Mouse (Mus musculus) midbrain, postnatal 0 days (tissue): ENCODE measurements at regions not wholly inside any gene's neighbourhood (a gene's known extent, or its start where the extent isn't known, plus 50 kb on each side); places are given as distances from the start of the nearest gene placed in this dataset.

Experiments
- ATAC-seq: fragments of 200-750 bp; cut with Nextera tagmentation; 2 replicates; pipeline ENCODE4 v1.8.0; 2017; ENCODE audit warnings: moderate number of reproducible peaks, mild to moderate bottlenecking, moderate TSS enrichment, moderate library complexity; ENCODE audit not compliant: low FRiP score
- DNase-seq: peaks from one replicate; pipeline ENCODE4 v3.0.0-alpha.2; 2015; ENCODE audit warnings: low spot score
- H3K27ac ChIP-seq: fragments of 300-500 bp; sonication (generic); 2 replicates; pipeline ENCODE4 v1.5.1; 2014; ENCODE audit warnings: low read depth, mild to moderate bottlenecking, low read length, mixed read lengths
- H3K27me3 ChIP-seq: fragments of 300-500 bp; sonication (generic); 2 replicates; pipeline ENCODE4 v1.6.1; 2014; ENCODE audit warnings: low read length, control low read depth, mixed read lengths; ENCODE audit not compliant: insufficient read depth
- H3K36me3 ChIP-seq: fragments of 300-500 bp; sonication (generic); 2 replicates; pipeline ENCODE4 v1.6.1; 2014; ENCODE audit warnings: low read length, control low read depth, mixed read lengths; ENCODE audit not compliant: insufficient read depth
- H3K4me1 ChIP-seq: fragments of 300-500 bp; sonication (generic); 2 replicates; pipeline ENCODE4 v1.6.1; 2014; ENCODE audit warnings: mild to moderate bottlenecking, control low read depth, antibody characterized with exemption, low read length, mixed read lengths; ENCODE audit not compliant: insufficient read depth
- H3K4me2 ChIP-seq: fragments of 300-500 bp; sonication (generic); 2 replicates; pipeline ENCODE4 v1.6.1; 2014; ENCODE audit warnings: low read depth, mild to moderate bottlenecking, low read length, mixed read lengths; ENCODE audit not compliant: poor library complexity, severe bottlenecking
- H3K4me3 ChIP-seq: fragments of 300-500 bp; sonication (generic); 2 replicates; pipeline ENCODE4 v1.5.1; 2014; ENCODE audit warnings: low read depth, mild to moderate bottlenecking, low read length, moderate library complexity
- H3K9ac ChIP-seq: fragments of 300-500 bp; sonication (generic); replicated peaks from 2 replicates; pipeline ENCODE4 v1.6.1; 2014; ENCODE audit warnings: mild to moderate bottlenecking, low read length, moderate library complexity, mixed read lengths; ENCODE audit not compliant: poor library complexity, severe bottlenecking
- H3K9me3 ChIP-seq: fragments of 300-500 bp; sonication (generic); 2 replicates; pipeline ENCODE4 v1.6.1; 2016; ENCODE audit warnings: low read length, control low read depth
- CTCF ChIP-seq: IDR thresholded peaks from 2 replicates; pipeline ENCODE4 v1.5.1; 2016; ENCODE audit warnings: antibody characterized with exemption, mild to moderate bottlenecking
- WGBS: fragments of 180-500 bp; shearing (Covaris S2); extraction: QIAGEN DNeasy Blood & Tissue Kit; methylation state at CpG from one replicate; pipeline ENCODE4 v1.1.7; 2014; 5-methylcytosine and 5-hydroxymethylcytosine counted together

DNA sequence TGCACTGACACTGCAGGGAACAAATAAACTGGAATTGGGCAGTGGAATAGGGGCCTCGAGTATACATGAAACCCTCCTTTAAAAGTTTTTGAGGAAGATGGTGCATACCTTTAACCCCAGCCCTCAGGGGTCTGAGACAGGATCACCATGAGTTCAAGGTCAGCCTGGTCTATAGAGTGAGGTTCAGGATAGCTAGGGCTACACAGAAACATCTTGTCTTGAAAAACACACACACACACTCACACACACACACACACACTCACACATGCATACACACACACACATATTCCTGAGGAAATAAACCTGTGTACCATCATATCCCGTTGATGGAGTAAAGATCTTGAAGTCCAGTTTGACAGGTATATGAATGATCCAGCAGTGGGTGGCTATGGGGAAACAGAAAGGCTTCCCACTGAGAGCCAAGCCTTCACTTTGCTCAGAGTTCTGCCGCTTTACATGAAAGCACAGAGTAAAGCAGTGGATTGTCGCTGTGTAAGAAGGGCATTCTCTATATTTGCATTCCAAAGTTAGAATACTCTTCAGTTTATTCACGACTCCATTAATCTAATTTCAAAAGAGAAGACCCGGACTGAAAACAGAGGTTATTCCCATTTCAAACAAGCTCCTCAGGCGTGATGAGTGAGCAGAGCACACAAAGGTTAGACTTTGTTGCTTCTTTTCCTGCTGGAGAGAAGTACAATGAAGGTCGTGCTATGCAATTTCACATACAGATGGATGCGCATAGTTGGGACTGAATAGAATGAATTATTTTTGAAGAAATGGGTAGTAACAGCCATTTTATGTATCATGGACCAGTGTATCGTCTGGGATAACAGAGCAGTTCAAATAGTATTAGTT is 508.4 kb downstream of the Olfm4 start:
- WGBS: 33% methylated on average over 10 of the region's 10 CpGs
- ATAC-seq (no peak), DNase-seq (no peak)
- TF ChIP-seq CTCF: no peak
- H3K36me3 ChIP-seq: no peaks in the 10 kb centered on the region
- H3K4me3 ChIP-seq: no peak overlapping the region
- H3K9ac ChIP-seq: no peak overlapping the region
- H3K4me2 ChIP-seq: no peak overlapping the region
- H3K4me1 ChIP-seq: no peaks in the 10 kb centered on the region
- no peaks in the 10 kb centered on the region for H3K9me3 ChIP-seq
- no peaks in the 10 kb centered on the region for H3K27me3 ChIP-seq
- no peak overlapping the region for H3K27ac ChIP-seq

DNA sequence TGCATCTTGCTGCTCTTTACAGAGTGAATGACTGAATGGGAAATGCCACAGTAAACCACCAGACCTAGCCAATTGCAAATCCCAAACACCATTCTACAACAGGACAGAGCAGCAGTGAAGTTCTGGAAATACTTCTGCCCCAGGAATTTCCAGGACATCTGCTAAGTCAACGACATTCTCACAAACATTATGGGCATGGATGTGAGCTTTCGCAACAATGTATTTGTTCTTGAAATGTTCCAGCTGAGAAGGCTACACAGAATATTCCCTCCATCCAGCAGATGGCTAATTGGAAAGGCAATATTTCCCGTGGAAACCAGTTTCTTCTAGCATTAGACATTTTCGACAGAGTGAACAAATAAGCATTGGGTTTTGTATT is 509.0 kb downstream of the Olfm4 start:
- no peak for DNase-seq
- no peak for TF ChIP-seq CTCF

DNA sequence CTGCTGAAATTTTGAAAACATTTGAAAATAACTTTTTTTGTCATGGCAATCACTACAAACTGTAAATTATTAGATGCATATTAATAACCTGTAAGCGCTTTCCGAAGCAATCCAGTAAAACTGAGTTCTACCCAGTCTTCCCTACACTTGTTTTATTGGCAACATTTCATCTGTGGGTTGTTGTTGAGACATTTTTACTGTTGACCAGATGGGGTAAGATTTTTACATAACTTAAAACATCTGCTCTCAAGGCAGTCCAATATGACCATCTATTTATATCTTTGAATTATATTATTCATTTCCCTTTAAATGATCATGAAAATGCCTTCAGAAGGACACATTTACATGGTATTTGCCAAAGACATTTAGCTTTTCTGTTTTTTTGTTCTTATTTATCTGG is 520.5 kb downstream of the Olfm4 start:
- Histone ChIP-seq H3K4me2 (no peak overlapping the region), H3K4me1 (no peaks in the 10 kb centered on the region), H3K27ac (no peak overlapping the region), H3K27me3 (no peaks in the 10 kb centered on the region), H3K36me3 (no peaks in the 10 kb centered on the region), H3K9me3 (no peaks in the 10 kb centered on the region), H3K4me3 (no peak overlapping the region), H3K9ac (no peak overlapping the region)
- ATAC-seq (no peak), DNase-seq (no peak)
- 99% methylated on average over 2 of the region's 2 CpGs for WGBS
- no peak for TF ChIP-seq CTCF

More for the DNA sequence above, 509.0 kb downstream of the Olfm4 start:
- no peaks in the 10 kb centered on the region for H3K9me3 ChIP-seq
- H3K27ac ChIP-seq: no peak overlapping the region
- no peaks in the 10 kb centered on the region for H3K36me3 ChIP-seq
- H3K9ac ChIP-seq: no peak overlapping the region
- H3K4me1 ChIP-seq: no peaks in the 10 kb centered on the region
- no peak for ATAC-seq
- H3K4me2 ChIP-seq: no peak overlapping the region
- H3K4me3 ChIP-seq: no peak overlapping the region
- H3K27me3 ChIP-seq: no peaks in the 10 kb centered on the region
- WGBS: 77% methylated on average over 4 of the region's 4 CpGs

DNA sequence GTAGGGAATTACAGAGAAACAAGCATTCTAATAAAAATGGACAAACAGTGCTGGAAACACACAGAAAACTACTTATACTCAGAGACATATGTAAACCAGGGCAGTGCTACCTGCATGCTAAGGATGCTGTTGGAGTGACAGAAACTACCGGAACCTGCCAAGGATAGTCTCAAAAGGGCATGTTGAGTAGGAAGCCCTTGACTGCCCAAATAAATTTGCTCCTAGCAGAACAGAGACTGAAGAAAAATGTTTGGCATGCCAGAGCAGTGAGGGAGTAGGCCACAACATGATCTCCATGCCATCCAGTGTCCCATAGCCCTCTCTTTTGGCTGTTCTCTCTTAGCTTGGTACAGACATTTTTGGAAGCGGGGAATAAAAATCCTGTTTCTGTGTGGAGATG is 532.7 kb downstream of the Olfm4 start:
- no peak overlapping the region for H3K9ac ChIP-seq
- 100% methylated on average over 2 of the region's 2 CpGs for WGBS
- H3K27ac ChIP-seq: no peak overlapping the region
- no peak overlapping the region for H3K4me3 ChIP-seq
- H3K9me3 ChIP-seq: no peaks in the 10 kb centered on the region
- TF ChIP-seq CTCF: no peak
- no peaks in the 10 kb centered on the region for H3K36me3 ChIP-seq
- H3K27me3 ChIP-seq: no peaks in the 10 kb centered on the region
- no peaks in the 10 kb centered on the region for H3K4me1 ChIP-seq
- no peak overlapping the region for H3K4me2 ChIP-seq
- no peak for ATAC-seq
- no peak for DNase-seq

DNA sequence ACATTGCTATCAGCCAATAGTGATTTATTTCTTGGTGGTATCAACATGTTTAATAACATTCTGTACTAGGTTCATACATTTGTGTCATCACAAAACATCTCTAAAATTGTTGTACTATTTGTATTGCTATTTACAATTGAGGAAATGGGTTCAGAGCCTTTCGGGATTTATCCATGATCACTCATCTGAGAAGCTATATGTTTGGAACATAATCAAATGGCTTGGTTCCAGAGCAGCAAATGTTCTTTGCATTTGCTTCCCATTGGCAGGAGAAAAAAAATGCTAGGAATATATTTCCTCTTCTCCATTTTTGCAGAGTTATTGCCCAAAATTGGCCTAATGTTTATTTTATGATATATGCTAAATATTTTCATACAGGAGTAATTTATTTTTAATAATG is 537.3 kb downstream of the Olfm4 start:
- no peak for ATAC-seq
- no peak overlapping the region for H3K27ac ChIP-seq
- TF ChIP-seq CTCF: no peak
- no peaks in the 10 kb centered on the region for H3K36me3 ChIP-seq
- DNase-seq: no peak
- H3K4me2 ChIP-seq: no peak overlapping the region
- H3K9me3 ChIP-seq: no peaks in the 10 kb centered on the region
- no peak overlapping the region for H3K4me3 ChIP-seq
- 83% methylated on average over 1 of the region's 1 CpGs for WGBS
- H3K4me1 ChIP-seq: no peaks in the 10 kb centered on the region
- no peak overlapping the region for H3K9ac ChIP-seq
- H3K27me3 ChIP-seq: no peaks in the 10 kb centered on the region

DNA sequence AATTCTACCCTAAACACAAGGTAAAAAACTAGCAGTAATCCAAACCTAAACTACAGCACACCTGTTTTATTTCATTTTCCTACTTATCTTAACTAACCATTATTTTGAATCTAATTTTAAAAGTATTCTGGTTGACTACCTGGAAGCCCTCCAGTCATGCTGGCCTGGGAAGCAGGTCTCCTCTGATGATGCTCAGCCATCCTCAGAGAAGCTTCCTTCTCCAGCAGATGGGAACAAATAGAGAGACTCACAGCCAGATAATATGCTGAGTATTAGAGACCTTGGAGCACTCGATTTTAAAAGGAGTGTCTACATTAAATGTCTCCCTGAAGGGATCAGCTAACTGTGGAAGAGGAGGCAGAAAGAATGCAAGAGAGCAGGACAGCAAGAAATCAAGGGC is 537.8 kb downstream of the Olfm4 start:
- Histone ChIP-seq H3K4me2 (no peak overlapping the region), H3K27ac (no peak overlapping the region), H3K9me3 (no peaks in the 10 kb centered on the region), H3K27me3 (no peaks in the 10 kb centered on the region), H3K4me1 (no peaks in the 10 kb centered on the region), H3K4me3 (no peak overlapping the region), H3K36me3 (no peaks in the 10 kb centered on the region), H3K9ac (no peak overlapping the region)
- no peak for TF ChIP-seq CTCF
- ATAC-seq (no peak), DNase-seq (no peak)
- 81% methylated on average over 1 of the region's 1 CpGs for WGBS
